Mouse (Mus musculus) liver, embryonic 15.5 days (tissue): ENCODE measurements at regions not wholly inside any gene's neighbourhood (a gene's known extent, or its start where the extent isn't known, plus 50 kb on each side); places are given as distances from the start of the nearest gene placed in this dataset.

Source experiments
- ATAC-seq: fragments of 200-750 bp; cut with Nextera tagmentation; 2 replicates; pipeline ENCODE4 v1.8.0; 2017; ENCODE audit warnings: moderate number of reproducible peaks, mild to moderate bottlenecking, moderate library complexity; ENCODE audit not compliant: insufficient read depth
- H3K27ac ChIP-seq: fragments of 300-500 bp; sonication (generic); replicated peaks from 2 replicates; pipeline ENCODE4 v1.5.1; 2015; ENCODE audit warnings: mild to moderate bottlenecking, inconsistent platforms
- H3K27me3 ChIP-seq: fragments of 300-500 bp; sonication (generic); 2 replicates; pipeline ENCODE4 v1.6.1; 2015; ENCODE audit warnings: mild to moderate bottlenecking, inconsistent platforms
- H3K36me3 ChIP-seq: fragments of 300-500 bp; sonication (generic); replicated peaks from 2 replicates; pipeline ENCODE4 v1.6.1; 2015; ENCODE audit warnings: moderate library complexity, mild to moderate bottlenecking, inconsistent platforms
- H3K4me1 ChIP-seq: fragments of 300-500 bp; sonication (generic); replicated peaks from 2 replicates; pipeline ENCODE4 v1.6.1; 2015; ENCODE audit warnings: inconsistent platforms
- H3K4me2 ChIP-seq: fragments of 300-500 bp; sonication (generic); 2 replicates; pipeline ENCODE4 v1.6.1; 2015; ENCODE audit warnings: moderate library complexity, mild to moderate bottlenecking, inconsistent platforms
- H3K4me3 ChIP-seq: fragments of 300-500 bp; sonication (generic); replicated peaks from 2 replicates; pipeline ENCODE4 v1.5.1; 2015; ENCODE audit warnings: mild to moderate bottlenecking, inconsistent platforms
- H3K9ac ChIP-seq: fragments of 300-500 bp; sonication (generic); 2 replicates; pipeline ENCODE4 v1.6.1; 2015; ENCODE audit warnings: moderate library complexity, mild to moderate bottlenecking, inconsistent platforms
- H3K9me3 ChIP-seq: fragments of 300-500 bp; sonication (generic); replicated peaks from 2 replicates; pipeline ENCODE4 v1.6.1; 2016; ENCODE audit warnings: inconsistent platforms
- WGBS: fragments of 180-500 bp; shearing (Covaris S2); methylation state at CpG from one replicate; pipeline ENCODE4 v1.1.7; 2015; ENCODE audit warnings: mixed read lengths; ENCODE audit not compliant: insufficient replicate concordance; 5-methylcytosine and 5-hydroxymethylcytosine counted together

DNA sequence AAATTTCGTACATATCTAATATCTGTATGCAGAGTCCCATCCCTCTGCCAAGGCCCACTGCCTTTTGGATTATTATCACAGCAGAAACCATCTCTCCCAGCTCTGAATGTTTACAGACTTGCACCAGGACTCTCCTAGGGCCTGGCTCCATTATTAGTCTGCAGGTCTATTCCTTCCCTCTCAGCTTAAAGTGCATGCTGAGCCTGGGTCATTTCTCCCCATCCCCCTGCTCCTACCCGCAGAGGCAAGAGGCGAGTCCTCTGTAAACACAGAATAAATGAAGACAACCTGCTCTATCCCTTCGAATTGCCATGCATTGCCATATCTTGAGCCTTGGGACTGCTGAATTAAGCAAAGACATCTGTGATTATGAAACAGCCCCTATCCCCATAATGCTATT is 362.6 kb upstream of the Cdh11 start:
- no peaks in the 10 kb centered on the region for H3K9me3 ChIP-seq
- ATAC-seq: no peak
- no peak overlapping the region for H3K4me3 ChIP-seq
- no peaks in the 10 kb centered on the region for H3K36me3 ChIP-seq
- H3K27me3 ChIP-seq: no peaks in the 10 kb centered on the region
- WGBS: 44% methylated on average over 4 of the region's 4 CpGs
- H3K9ac ChIP-seq: no peak overlapping the region
- H3K27ac ChIP-seq: no peak overlapping the region
- no peak overlapping the region for H3K4me2 ChIP-seq
- no peaks in the 10 kb centered on the region for H3K4me1 ChIP-seq

DNA sequence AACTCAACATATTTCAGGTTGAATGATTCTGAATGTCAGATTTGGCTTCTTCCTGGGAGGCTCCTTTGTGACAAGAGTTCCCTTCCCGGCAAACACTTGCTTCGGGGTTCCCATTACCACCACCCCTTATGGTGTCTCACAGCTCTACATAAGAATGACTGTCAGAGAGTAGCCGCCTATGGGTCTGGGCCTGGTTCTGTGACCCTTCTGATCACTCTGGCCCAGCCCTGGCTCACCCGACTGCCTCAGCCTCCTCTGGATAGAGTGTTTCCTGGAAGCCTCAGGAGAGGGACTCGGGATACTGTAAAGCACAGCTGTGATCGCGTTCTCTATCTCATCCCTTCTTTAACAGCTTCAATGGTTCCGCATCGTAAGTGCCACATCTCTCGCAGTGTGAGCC is 363.0 kb upstream of the Cdh11 start:
- ATAC-seq: no peak
- Histone ChIP-seq H3K4me2 (no peak overlapping the region), H3K36me3 (no peaks in the 10 kb centered on the region), H3K9me3 (no peaks in the 10 kb centered on the region), H3K9ac (no peak overlapping the region), H3K27ac (no peak overlapping the region), H3K27me3 (no peaks in the 10 kb centered on the region), H3K4me3 (no peak overlapping the region), H3K4me1 (no peaks in the 10 kb centered on the region)
- 56% methylated on average over 10 of the region's 10 CpGs for WGBS

DNA sequence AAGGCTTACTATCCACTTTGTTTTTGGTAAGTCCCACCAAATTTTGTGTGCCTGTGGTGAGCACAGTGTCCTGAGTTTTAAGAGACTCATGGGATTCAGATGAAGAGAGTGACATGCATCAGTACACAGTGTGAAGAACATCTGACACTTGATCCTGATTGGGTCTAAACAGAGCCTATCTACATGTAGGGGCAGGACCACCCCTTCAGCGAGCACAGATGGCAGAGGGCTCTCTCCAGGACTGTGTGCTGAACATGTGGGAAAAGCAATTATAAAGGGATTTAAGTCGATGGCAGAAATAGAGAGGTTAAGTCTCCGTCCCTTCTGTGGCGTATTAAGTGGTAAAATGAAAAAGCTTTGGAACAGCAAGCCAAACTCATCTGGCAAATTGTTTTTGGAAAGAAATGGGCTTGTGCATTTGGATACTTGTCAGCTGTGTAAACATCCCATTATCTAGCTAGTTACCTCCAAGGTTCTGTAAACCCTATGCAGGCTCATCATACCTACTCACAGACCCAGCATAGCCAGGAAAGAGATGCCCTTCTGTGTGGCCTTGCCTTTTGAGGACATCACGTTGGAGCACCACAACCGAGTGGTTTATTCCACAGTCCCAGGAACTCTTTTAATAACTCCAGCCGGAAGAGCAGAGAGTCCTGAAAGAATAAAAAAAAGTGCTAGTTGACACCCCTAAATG is 381.3 kb upstream of the Cdh11 start:
- Histone ChIP-seq H3K4me3 (no peak overlapping the region), H3K4me1 (no peaks in the 10 kb centered on the region), H3K36me3 (no peaks in the 10 kb centered on the region), H3K27me3 (no peaks in the 10 kb centered on the region), H3K9me3 (no peaks in the 10 kb centered on the region), H3K9ac (no peak overlapping the region), H3K27ac (no peak overlapping the region), H3K4me2 (no peak overlapping the region)
- WGBS: 62% methylated on average over 7 of the region's 7 CpGs
- no peak for ATAC-seq

DNA sequence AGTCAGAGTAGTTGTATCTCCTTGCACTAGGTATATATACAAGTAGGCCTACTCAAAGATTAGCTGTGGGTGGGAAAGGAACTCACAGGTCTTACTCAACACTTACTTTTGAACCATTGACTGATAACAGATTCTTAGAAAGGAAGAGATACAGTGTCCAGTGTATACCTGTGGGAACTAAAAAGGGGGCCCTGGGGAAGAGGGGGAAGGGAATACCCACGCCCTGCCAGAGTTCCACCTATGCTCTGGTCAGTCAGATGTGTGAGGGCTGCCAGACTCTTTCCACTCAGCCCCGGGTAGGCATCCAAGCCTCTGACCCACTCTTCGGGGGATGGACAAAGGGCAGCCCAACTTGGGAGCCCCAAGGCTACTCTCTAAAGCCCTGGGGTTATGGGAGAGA is 387.9 kb upstream of the Cdh11 start:
- Histone ChIP-seq H3K4me3 (no peak overlapping the region), H3K9ac (no peak overlapping the region), H3K27ac (no peak overlapping the region), H3K4me2 (no peak overlapping the region), H3K36me3 (no peaks in the 10 kb centered on the region), H3K4me1 (no peaks in the 10 kb centered on the region), H3K9me3 (no peaks in the 10 kb centered on the region), H3K27me3 (no peaks in the 10 kb centered on the region)
- WGBS: 47% methylated on average over 3 of the region's 3 CpGs
- no peak for ATAC-seq

DNA sequence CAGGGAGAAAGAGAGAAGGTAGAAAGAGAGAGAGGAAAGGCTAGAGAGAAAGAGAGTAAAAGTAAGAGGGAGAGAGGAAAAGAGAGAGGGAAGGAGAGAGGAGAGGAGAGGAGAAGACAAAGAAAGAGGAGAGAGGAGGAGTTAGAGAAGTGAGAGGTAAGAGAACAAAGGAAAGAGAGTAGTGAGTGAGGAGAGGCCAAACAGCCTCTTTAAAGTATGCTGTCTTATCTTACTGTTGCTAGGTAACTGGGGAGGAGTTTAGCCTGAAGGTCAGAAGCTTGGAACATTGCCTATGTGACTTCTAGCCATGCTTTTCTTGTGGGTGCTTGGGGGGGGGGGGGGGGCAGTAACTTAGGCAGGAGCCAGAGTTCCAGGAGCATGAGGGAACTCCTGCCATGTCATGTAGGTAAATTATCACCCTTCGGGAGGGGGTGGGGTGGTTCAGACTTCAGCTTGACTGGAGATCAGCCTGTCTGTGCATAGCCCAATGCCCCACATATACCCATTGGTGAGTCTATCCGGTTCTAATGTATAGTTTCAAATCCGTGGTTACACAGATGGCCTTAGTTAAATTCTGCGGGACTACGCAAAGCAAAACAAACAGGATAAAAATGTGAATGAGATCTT is 388.5 kb upstream of the Cdh11 start:
- Histone ChIP-seq H3K4me2 (no peak overlapping the region), H3K27me3 (no peaks in the 10 kb centered on the region), H3K36me3 (no peaks in the 10 kb centered on the region), H3K9me3 (no peaks in the 10 kb centered on the region), H3K4me3 (no peak overlapping the region), H3K4me1 (no peaks in the 10 kb centered on the region), H3K27ac (no peak overlapping the region), H3K9ac (no peak overlapping the region)
- no peak for ATAC-seq
- 69% methylated on average over 5 of the region's 5 CpGs for WGBS

DNA sequence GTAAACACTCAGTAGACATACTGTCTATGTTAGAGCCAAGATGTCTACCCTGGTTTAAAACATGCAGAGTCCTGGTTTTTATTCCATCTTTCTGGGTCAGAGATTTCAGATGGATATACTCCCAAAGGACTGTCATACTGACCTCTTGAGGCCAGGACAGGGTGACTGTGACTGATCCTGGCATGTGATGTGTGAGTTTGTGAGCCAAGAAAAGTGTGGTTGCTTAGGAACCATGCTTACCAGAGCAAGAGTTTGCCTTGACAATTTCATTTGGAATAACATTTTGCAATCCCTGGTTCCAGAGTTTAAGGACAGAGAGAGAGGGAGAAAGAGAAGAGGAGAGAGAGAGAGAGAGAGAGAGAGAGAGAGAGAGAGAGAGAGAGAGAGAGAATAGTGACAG is 395.2 kb upstream of the Cdh11 start:
- Histone ChIP-seq H3K9me3 (no peaks in the 10 kb centered on the region), H3K36me3 (no peaks in the 10 kb centered on the region), H3K9ac (no peak overlapping the region), H3K4me2 (no peak overlapping the region), H3K4me3 (no peak overlapping the region), H3K27me3 (no peaks in the 10 kb centered on the region), H3K4me1 (no peaks in the 10 kb centered on the region), H3K27ac (no peak overlapping the region)
- no peak for ATAC-seq

DNA sequence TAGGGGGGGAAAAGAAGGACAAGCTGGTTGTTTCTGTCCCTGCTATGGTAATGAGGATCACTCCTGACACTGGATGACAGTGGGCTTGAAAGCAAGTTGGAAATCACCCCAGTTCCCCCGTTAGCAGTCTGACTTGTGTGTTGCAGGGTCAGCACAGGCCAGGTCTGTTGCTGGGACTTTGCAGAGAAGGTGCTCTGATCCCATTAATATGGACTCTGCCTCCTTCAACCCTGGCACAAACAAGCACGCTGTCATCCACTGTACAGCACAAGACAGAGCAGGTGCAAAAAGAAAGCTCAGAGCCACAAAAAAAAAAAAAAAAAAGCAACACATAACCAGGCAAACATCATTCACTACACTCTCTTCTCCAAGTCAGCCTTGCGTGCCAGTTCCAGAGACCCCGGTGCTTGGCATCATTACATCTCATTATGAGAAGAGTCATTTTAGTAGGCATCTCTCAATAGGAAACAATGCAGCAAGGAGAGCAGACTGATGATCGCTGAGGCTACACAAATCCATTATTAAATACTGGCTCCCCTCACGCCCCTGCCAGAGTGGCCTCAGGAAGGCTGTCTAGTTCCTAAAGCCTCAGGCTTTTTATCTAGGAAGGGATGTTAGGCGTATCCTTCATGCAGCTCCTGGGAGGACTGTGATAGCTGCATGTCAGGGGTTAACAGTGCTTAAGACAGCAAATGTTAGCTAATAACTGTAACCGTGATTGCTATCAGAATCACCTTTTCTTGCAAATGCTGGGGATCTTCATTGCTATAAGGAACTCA is 403.5 kb upstream of the Cdh11 start:
- H3K4me3 ChIP-seq: no peak overlapping the region
- H3K9ac ChIP-seq: no peak overlapping the region
- no peak overlapping the region for H3K27ac ChIP-seq
- H3K36me3 ChIP-seq: no peaks in the 10 kb centered on the region
- WGBS: 62% methylated on average over 8 of the region's 8 CpGs
- H3K27me3 ChIP-seq: no peaks in the 10 kb centered on the region
- no peaks in the 10 kb centered on the region for H3K4me1 ChIP-seq
- no peak for ATAC-seq
- no peaks in the 10 kb centered on the region for H3K9me3 ChIP-seq
- no peak overlapping the region for H3K4me2 ChIP-seq

DNA sequence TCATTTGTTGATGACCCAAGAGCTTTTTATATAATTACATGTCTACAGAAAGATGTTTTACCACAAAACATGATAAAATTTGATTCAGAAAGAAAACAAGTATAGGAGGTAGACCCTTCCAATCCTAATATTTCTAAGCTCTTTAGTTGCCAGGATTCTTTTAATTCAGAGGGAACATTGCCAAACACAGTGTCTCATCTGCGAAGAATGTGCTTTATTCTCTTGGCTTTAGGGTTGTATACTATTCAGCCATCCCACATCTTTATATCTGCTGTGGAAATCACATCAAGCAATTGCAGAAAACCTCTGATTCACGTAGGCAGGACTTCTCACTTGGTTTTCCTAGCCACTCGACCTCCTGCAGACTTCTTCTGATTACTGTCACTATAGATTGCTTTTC is 412.8 kb upstream of the Cdh11 start:
- H3K9me3 ChIP-seq: no peaks in the 10 kb centered on the region
- H3K27me3 ChIP-seq: no peaks in the 10 kb centered on the region
- no peak overlapping the region for H3K4me3 ChIP-seq
- WGBS: 45% methylated on average over 3 of the region's 3 CpGs
- H3K4me1 ChIP-seq: no peaks in the 10 kb centered on the region
- no peak overlapping the region for H3K9ac ChIP-seq
- no peak for ATAC-seq
- no peak overlapping the region for H3K4me2 ChIP-seq
- no peaks in the 10 kb centered on the region for H3K36me3 ChIP-seq
- no peak overlapping the region for H3K27ac ChIP-seq

DNA sequence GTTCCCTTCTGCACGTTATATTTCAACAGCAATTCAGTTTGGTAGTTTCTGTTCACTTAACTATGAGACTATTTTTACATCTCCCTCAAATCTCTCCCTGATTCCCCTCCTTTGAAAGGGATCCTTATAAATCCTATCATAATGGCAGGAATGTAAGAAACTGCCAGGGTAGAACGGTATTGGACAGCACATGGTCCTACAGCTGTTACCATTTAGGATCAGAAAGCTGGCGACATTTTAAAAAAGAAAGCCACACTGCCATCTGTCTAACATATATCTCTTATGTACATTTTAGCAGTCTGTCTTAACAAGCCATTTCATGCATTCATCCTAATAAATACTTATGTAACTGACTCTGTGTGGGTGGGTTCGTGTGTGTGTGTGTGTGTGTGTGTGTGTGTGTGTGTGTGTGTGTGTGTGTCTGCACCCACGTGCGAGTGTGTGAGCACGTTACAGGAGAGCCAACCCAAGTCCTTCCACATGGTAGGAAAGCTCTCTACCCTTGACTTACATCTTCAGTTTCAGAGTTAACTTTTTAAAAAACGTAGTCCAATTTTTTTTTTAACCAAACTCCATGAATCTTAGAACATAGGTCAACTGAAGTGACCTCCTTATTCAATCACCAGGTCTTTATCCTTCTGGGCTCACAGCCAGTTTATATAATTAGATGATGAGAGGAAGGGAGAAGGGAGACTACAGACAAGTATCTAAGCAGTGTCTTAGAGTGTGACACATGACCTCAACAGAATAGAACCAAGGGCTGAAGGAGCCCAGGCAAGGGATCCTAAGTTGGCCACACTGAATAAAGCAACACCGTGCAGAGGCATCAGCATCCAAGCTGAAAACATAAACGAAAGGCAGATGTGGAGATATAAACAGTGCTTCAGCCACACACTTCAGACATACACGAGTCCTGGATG is 414.5 kb upstream of the Cdh11 start:
- 59% methylated on average over 11 of the region's 11 CpGs for WGBS

DNA sequence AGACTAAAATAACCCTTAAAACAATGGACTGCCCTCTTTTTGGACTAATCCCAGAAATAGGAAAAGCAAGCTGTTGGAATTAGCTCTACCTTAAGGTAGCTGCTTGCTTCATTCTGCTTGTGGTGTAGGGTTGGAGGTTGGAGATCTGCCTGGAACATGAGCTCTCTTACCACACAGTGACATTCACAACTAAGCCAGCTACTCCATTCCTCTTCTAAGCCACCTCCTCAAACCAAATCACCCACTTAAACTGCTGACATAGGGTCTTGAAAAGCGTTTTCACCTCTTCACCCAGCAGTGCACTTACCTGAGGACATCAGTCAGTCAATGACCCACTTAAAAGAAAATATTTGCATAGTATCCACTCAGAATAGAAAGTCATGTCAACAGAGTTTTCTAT is 418.3 kb upstream of the Cdh11 start:
- ATAC-seq: no peak
- WGBS: 32% methylated on average over 1 of the region's 1 CpGs
- Histone ChIP-seq H3K27me3 (no peaks in the 10 kb centered on the region), H3K4me3 (no peak overlapping the region), H3K4me2 (no peak overlapping the region), H3K9me3 (no peaks in the 10 kb centered on the region), H3K27ac (no peak overlapping the region), H3K4me1 (no peaks in the 10 kb centered on the region), H3K9ac (no peak overlapping the region), H3K36me3 (no peaks in the 10 kb centered on the region)

More for the DNA sequence above, 414.5 kb upstream of the Cdh11 start:
- Histone ChIP-seq H3K27me3 (no peaks in the 10 kb centered on the region), H3K27ac (no peak overlapping the region), H3K4me2 (no peak overlapping the region), H3K9ac (no peak overlapping the region), H3K36me3 (no peaks in the 10 kb centered on the region), H3K4me1 (no peaks in the 10 kb centered on the region), H3K9me3 (no peaks in the 10 kb centered on the region), H3K4me3 (no peak overlapping the region)
- ATAC-seq: no peak

DNA sequence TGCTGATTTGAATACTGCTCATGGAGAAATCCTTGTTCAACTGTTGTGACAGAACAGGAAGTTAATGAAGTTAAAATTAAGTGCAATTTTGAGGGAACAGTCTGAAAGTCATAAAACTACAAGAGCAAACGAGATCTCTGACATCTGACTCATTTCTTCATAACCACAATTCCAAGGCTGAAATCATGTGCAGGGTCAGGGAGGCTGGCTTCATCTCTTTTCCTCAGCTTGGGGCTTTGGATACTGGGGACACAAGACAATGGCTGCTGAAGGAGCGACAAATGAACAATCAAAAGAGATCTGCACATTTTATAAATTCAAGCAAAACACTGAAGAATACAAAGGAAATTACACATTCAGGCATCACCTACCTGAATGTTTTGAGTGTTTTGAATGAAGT is 429.2 kb upstream of the Cdh11 start:
- no peak for ATAC-seq
- H3K36me3 ChIP-seq: no peaks in the 10 kb centered on the region
- no peak overlapping the region for H3K27ac ChIP-seq
- 44% methylated on average over 2 of the region's 2 CpGs for WGBS
- no peak overlapping the region for H3K4me3 ChIP-seq
- no peaks in the 10 kb centered on the region for H3K4me1 ChIP-seq
- no peaks in the 10 kb centered on the region for H3K9me3 ChIP-seq
- no peak overlapping the region for H3K4me2 ChIP-seq
- H3K9ac ChIP-seq: no peak overlapping the region
- H3K27me3 ChIP-seq: no peaks in the 10 kb centered on the region
